Mouse (Mus musculus): ENCODE data around the gene Ap2s1.

Gene Ap2s1

GRCm38 (mm10) chr7:16752016-16752415 lies 13.8 kb downstream of the Ap2s1 start:
- DNase-seq (ENCODE audit: low spot score in 2 of 2), result no peak

- DNase-seq (ENCODE audit: low spot score in 2 of 2), result no peak
Observed at GRCm38 (mm10) chr7:16755362-16756017, 17.3 kb downstream of the Ap2s1 start.

- DNase-seq (ENCODE audit: low spot score in 2 of 2), result peak in 1 of 2 experiments; percentile 18
Observed at GRCm38 (mm10) chr7:16758872-16759574, 20.8 kb downstream of the Ap2s1 start.

GRCm38 (mm10) chr7:16760292-16760691 lies 22.1 kb downstream of the Ap2s1 start:
- no peak for DNase-seq (ENCODE audit: low spot score in 2 of 2)

- DNase-seq (ENCODE audit: low spot score in 2 of 2), result no peak
Observed at GRCm38 (mm10) chr7:16761005-16761481, 22.8 kb downstream of the Ap2s1 start.

- no peak for DNase-seq (ENCODE audit: low spot score in 2 of 2)
Observed at GRCm38 (mm10) chr7:16761630-16762029, 23.4 kb downstream of the Ap2s1 start.

GRCm38 (mm10) chr7:16763463-16764218 lies 25.4 kb downstream of the Ap2s1 start:
- DNase-seq (ENCODE audit: low spot score in 2 of 2), result no peak

- no peak for DNase-seq (ENCODE audit: low spot score in 2 of 2)
Observed at GRCm38 (mm10) chr7:16766443-16766842, 28.2 kb downstream of the Ap2s1 start.

- DNase-seq (ENCODE audit: low spot score in 2 of 2), result no peak
Observed at GRCm38 (mm10) chr7:16775888-16776287, 37.7 kb downstream of the Ap2s1 start.

GRCm38 (mm10) chr7:16780076-16780475 lies 41.9 kb downstream of the Ap2s1 start:
- no peak for DNase-seq (ENCODE audit: low spot score in 2 of 2)

GRCm38 (mm10) chr7:16780825-16781554 lies 42.8 kb downstream of the Ap2s1 start, which contains the start of gene Slc1a5:
Slc1a5 (plus strand) TSS chr7:16781340.
- peak; percentile 94 to 96 for DNase-seq (ENCODE audit: low spot score in 2 of 2)

GRCm38 (mm10) chr7:16781555-16781815 lies 43.3 kb downstream of the Ap2s1 start:
- DNase-seq (ENCODE audit: low spot score in 2 of 2), result no peak

GRCm38 (mm10) chr7:16781816-16782554 lies 43.8 kb downstream of the Ap2s1 start:
- DNase-seq (ENCODE audit: low spot score in 2 of 2), result peak; percentile 22 to 27

GRCm38 (mm10) chr7:16782555-16783125 lies 44.4 kb downstream of the Ap2s1 start:
- peak in 1 of 2 experiments; percentile 8 for DNase-seq (ENCODE audit: low spot score in 2 of 2)

GRCm38 (mm10) chr7:16783224-16783688 lies 45.0 kb downstream of the Ap2s1 start:
- DNase-seq (ENCODE audit: low spot score in 2 of 2), result peak; percentile 10 to 24

- DNase-seq (ENCODE audit: low spot score in 2 of 2), result no peak
Observed at GRCm38 (mm10) chr7:16783758-16784415, 45.7 kb downstream of the Ap2s1 start.

- DNase-seq (ENCODE audit: low spot score in 2 of 2), result peak in 1 of 2 experiments; percentile 51
Observed at GRCm38 (mm10) chr7:16784498-16784976, 46.3 kb downstream of the Ap2s1 start.

GRCm38 (mm10) chr7:16785541-16786083 lies 47.4 kb downstream of the Ap2s1 start:
- DNase-seq (ENCODE audit: low spot score in 2 of 2), result no peak

GRCm38 (mm10) chr7:16792316-16792715 lies 54.1 kb downstream of the Ap2s1 start:
- no peak for DNase-seq (ENCODE audit: low spot score in 2 of 2)
